Mouse (Mus musculus): ENCODE results near the gene Art2b.

DNA sequence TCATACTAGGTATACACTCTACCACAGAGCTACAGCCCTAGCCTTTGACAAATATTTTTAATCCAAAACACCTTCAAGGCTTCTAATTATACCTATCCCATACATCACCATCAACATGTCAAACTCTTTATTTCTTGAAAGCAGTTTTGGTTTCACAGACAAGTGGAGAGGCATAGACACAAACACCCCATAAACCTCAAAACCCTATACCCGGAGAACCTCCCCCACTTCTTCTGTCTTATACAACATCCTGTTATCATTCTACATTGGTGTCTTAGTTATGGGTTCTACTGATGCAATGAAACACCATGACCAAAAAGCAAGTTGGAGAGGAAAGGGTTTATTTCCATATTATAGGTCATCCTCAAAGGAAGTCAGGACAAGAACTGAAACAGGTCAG is 15.0 kb upstream of the Art2b start:
- TF ChIP-seq POLR2A (IDR thresholded peaks at IDR 0.05; ENCODE audit: low read depth, low read length) (no peak), CTCF (IDR thresholded peaks at IDR 0.05; ENCODE audit: extremely low read depth, insufficient read length, insufficient replicate concordance, low read depth, low read length) (no peak)
